Mouse (Mus musculus): ENCODE measurements around the gene Tnni3.

Gene Tnni3

DNA sequence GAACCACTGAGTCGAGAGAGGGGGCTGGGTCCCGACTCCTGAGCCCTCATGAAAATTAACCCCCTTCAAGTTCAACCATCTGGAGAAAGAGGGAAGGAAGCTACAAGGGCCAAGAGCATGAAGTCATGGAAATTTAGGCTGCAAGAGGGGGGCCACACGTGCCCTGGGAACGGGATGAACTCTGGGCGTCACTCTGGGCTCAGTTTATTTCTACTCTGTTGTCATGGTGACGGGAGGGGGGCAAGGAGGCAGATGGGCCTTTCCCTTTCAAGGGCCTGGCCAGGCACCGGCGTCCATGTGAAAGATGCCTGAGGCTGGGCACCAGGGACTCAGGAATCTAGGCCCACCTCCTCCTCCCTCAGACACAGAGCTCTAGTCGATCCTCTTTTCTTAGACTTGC, 25.8 kb downstream of the Tnni3 start:
- DNase-seq (ENCODE audit: low spot score), result no peak

DNA sequence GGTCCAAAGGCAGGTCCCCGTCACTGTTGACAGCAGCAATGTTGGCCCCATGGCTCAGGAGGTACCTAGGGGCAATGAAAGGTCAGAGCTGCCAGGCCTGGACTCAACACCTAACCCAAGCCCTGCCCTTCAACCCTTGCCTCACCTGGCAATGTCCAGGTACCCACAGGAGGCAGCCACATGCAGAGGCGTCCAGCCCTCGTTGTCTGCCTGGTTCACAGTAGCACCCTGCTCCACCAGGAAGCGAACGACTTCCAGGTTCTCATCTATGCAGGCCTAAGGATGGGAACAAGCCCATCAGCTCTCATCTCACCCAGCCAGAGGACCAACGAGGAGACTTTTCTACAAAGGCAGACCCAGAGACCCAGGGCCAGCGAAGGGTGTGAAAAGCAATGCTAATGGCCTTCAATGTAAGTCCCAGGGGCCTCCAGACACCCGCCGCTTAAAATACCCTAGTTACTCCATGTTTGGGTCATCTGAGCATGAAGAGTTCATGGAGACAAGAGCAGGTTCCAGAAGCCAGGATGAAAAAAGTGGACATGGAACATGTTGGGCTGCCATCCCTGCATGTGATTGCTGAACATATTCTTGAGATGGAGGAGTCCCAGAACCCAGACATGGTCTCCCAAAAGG, 26.6 kb downstream of the Tnni3 start:
- no peak for DNase-seq (ENCODE audit: low spot score)

DNA sequence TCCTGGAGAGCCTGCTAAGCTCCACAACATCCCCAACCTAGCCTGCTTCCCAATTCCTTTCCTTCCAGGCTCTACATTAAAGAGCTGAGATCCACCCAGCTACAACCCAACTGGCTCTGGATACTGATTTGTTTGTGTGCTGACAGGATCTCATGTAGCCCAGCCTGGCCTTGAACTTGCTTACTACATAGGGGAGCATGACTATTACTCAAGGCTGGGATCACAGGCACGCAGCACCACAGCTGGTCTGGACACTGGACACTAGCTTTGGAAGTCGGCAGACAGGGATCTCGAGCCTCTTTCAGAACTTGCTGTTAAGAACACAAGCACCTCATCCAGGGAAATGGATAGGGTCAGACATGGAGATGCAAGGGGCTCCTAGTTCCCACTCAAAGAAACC, 27.6 kb downstream of the Tnni3 start:
- no peak for DNase-seq (ENCODE audit: low spot score)

DNA sequence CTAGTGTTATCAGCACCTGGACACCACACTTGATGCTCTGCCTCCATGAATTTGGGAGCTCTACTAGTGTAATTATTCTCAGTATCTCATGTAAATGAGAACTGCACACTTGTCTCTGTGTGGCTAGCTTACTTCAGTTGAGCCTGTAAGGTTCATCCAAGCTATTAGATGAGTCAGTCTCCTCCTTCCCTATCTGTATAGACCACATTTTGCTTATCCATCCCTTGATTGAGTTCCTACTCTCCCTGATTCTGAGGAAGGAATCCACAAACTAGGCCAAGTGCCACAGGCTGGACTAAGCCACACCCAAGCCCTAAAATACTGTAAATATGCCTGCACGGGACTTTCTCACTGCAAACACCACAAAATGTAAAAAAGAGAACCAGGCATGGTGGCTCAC, 30.0 kb downstream of the Tnni3 start:
- no peak for DNase-seq (ENCODE audit: low spot score)

DNA sequence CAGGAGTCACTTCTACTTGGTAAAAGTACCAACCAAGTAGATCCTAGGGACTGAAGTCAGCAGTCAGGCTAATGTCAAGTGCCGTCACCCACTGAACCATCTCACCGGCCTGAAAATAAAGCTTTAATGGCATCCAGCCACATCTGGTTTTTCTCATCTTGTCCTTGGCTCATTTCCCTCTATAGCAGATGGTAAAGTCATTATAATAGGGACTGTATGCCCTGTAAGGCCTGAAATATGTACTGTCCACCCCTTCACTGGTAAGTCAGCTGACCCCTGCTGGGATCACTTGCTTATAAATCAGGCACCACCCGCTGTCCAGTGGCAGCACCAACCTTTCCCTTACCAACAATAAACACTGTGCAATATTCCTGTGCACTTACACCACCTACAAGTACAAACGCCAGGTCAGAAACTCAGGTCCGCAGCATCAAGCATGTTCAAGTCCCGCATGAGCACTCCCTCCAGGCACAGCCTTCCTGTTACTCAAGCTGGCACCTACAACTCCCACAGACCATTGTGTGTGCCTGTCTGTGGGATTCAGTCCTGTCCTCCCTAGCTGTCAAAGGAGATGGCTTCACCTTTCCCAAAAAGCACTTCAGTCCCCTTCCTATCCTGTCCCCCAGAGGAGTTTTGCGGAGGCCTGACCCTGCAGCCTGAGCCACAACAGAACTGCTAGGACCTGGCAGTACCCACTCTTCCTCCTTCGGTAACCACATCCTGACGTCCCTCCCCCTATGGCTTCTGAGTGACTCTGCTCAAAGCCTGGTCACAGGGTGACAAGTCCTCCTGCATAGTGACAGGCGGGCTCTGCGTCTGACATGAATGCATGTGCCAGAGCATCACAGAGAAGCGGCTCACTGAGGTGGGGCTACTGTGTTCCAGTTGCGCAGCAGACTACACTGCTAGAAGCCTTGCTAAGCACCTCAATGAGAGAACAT, 31.5 kb downstream of the Tnni3 start:
- DNase-seq (ENCODE audit: low spot score), result no peak

DNA sequence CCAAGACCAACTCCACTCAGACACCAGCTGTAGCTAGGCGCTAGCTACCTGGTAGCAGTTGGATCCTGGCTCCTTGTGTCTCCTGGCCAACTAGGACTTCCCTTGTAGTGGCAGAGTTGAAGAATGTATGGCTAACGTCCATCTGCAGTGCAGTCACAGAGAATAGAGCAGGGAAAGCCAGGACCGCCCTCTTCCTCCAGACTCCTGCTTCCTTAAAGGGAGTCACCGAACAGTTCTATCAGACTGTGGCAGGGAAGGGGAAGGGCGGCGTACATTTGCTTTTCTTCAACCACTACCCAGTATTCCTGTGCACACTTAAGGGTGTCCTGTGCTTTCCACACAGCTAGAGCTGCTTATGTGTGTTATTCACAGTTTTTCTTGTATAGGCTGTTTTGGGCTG, 32.7 kb downstream of the Tnni3 start:
- DNase-seq (ENCODE audit: low spot score), result no peak

DNA sequence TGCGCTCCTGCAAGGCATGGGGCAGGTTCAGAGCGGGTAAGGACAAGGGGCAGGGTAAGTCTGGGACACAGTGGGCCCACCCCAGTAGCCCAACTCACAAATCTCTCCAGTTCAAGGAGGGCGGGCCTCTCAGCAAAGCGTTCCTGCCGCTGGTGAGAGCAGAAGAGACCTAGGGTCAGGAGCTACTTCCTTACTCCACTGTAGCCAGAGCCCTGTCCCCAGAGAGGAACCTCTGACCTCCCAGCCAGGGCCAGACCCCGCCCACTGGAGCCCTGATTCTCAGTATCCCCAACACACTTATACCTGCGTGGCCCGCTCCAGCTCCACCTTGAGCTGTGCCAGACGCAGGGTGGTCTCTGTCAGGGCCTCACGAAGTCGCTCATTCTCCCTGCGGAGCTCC, 41.7 kb downstream of the Tnni3 start:
- no peak for DNase-seq (ENCODE audit: low spot score)

DNA sequence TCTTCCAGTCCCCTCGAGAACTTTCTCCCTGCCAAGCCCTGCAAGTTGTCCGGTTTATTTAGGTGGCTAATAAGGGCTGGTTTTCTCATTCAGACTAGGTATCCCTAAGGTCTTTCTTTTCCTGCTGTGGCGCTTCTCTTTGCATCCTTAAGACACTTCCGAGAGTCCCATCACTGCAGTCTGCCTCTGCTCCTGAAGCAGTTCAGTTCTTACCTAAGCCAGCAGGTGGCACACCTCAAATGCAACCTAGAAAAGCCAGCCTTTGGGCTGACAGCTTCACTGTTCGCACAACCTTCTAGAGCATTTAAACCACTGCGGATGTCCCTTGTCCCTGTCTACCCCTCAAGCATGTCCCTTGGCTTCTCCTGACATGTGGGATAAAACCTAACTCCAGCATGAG, 44.4 kb downstream of the Tnni3 start:
- no peak for DNase-seq (ENCODE audit: low spot score)

DNA sequence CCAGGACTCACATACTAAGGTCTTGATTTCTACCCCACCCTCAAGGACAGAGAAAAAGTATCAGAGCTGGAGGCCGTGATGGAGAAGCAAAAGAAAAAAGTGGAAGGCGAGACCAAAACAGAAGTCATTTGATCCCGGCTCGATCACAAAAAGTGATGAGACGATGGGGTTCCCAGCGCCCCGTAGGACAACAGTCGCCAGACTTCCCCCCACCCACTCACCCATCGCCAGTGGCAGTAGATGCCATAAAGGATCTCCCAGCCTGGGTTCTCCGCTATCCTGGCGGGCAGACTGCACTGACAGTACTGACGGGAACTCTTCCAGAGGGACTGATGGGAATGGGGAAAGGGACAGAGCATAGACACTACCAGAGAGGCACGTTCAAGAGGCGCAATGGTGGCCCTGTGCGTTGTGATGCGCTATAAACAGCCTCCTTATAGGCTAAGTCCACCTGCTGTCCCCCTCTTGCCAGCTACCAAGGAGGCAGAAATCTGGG, 45.2 kb downstream of the Tnni3 start:
- DNase-seq (ENCODE audit: low spot score), result no peak

DNA sequence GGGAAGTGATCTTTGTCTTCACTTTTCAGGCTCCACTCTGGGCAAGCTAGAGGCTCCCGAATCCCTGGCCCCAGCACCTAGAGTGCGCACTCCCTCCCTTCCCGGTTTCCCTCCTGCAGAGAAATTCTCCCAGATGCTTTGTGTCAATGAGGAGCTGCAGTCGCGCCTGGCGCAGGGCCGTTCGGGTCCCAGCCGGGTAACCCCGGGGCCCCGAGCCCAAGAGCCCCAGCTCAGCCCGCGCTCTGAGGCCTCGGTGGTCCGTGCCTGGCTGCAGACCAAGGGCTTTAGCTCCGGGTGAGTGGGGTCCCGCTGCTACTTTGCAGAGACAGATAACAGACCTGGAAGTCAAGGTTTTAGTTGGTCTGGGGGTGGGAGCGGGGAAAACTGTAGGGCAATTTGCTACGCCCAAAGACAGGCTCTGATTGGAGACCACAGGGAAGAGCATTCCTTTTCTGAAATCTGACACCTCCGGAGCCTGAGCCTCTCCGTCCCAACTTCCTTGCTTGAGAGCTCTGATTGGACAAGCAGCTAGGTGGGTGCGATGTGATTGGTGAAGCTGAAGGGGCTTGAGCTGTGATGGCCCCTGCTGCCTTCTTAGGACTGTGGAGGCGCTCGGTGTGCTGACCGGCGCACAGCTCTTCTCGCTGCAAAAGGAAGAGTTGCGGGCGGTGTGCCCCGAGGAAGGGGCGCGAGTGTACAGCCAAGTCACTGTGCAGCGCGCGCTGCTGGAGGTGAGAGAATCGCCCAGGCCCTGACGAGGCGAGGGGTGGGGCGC, 45.8 kb downstream of the Tnni3 start:
- DNase-seq (ENCODE audit: low spot score), result peak; percentile 65

DNA sequence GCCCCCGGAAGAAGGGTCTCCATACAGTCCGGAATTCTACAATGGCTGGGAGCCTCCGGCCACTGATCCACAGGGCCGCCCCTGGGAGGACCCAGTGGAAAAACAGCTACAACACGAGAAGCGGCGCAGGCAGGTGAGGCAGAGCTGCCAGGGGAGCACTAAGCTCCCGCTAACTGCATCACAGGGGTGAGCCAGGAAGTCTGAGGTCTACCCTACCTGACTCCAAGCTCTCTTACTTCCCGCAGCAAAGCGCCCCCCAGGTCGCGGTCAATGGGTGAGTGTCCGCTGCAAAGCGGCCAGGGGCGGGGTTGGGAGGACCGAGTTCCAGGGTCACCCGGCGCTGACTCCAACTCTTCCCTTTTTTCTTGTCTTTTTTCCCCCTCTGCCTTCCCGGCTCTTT, 50.1 kb downstream of the Tnni3 start:
- DNase-seq (ENCODE audit: low spot score), result no peak

DNA sequence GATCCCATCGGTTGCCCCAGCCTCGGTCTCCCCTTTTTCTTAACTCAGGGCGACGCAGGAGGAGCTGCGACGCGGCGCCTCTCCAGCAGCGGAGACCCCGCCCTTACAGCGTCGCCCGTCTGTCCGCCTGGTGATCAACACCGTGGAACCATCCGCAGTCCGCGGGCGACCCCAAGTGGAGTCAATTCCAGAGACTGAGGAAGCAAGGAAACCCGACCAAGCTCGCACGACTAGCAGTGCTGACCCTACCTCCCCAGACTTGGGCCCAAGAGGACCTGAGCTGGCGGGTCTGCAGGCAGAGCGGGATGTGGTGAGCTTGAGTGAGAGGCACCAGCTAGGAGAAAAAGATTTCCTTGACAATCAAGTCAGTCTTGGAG, 52.9 kb downstream of the Tnni3 start:
- peak; percentile 76 for DNase-seq (ENCODE audit: low spot score)

DNA sequence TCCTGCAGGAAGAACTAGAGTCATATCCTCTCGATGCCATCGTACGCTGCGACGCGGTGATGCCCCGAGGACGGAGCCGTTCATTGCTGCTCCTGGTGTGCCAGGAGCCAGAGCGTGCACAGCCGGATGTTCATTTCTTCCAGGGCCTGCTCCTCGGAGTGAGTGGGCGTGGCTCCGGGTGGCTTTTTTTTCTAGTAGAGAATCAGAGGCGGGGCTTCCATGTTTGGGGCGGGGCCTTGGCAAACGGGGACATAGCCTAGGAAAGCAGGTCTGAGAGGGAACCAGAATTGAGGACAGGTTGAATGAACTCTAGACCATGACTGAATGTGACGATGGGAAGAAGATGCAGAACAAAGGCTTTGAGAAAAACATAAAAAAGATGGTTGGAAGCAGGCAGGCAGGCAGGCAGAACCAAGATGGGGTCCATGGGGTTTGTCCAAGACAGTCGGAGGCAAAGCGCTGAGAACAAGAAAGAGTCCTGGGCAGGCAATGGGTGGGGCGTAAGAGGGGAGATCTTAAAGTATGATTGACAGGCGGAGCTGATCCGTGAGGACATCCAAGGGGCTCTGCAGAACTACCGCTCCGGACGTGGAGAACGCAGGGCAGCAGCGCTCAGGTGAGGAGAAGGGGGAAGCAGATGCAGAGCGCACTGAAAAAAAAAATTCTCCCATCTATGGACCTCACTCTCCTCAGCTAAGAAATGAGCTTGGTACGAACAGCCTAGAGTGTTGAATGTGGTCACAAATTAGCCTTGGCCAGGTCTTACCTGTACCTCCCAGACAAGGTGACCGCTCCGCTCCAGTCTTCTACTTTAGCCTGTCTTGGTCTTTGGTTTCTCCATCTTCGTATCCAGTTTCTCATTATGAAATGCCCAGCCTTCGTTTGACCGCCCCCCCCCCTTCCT, 53.5 kb downstream of the Tnni3 start:
- DNase-seq (ENCODE audit: low spot score), result peak; percentile 57

Data from ovary, postnatal 14 days (tissue).